ENCODE assay signal across 20 mouse cellular contexts in the genomic region with DNA sequence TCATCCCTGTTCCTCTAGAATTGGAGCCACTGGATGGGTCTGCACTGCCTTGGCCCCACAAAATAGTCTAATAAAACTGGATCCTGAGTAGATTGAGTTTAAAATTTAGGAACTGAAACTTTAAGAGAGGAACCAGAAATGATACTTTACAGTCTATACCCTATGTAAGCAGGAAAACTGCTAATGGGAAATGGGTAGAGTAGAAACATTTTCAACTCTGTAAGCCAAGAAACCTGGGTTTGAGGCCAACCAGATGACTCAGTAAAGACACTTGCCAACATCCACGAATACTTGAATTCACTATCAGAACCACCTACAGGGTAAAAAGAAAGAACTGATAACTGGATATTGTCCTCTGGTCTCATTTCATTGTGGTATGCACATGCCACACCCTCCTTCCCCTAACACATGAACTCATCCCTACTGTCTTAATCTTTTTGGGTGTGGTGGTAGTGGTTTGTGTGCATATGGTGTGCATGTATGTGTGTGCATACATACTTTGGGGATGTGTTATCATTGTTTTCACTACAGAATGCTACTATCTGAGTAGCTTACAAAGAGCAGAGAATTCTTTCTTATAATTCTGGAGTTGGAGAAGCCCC.
DNase-seq lines count a peak whose midpoint lies in the region; ATAC-seq lines count a peak whose summit lies in the region.
"Had no signal": no experiment of that assay in that cellular context is flagged by ENCODE, and none has a peak within 500 bp of the region (broad histone marks: within the 10 kb centered on the region; RNA-seq: fewer than 3 reads in every experiment).

No protein-coding gene starts in this region.

- peak; percentile 68 for ATAC-seq in common myeloid progenitor, adult 5-6 weeks (replicated peaks; ENCODE audit: low read depth, poor library complexity, severe bottlenecking)
- peak; percentile 82 for ATAC-seq in megakaryocyte, adult 5-6 weeks (ENCODE audit: poor library complexity, severe bottlenecking)
- ATAC-seq: forebrain, embryonic 14.5 days; forebrain, postnatal 0 days; hindbrain, embryonic 16.5 days; intestine, embryonic 15.5 days had no signal

- peak; percentile 39 for DNase-seq in A20 (ENCODE audit: low read depth, low spot score)
- no peak for DNase-seq in urinary bladder, postnatal 10 days (ENCODE audit: low spot score)
- DNase-seq in spleen, postnatal 4 days (ENCODE audit: low spot score in 2 of 2): no peak
- no peak for DNase-seq in heart, postnatal 4 days
- DNase-seq: adrenal gland, adult 8-10 months; adrenal gland, postnatal 25 days; cerebellum, adult 11-12 months; cerebellum, adult 8-10 months; cerebellum, postnatal 10 days; cerebellum, postnatal 36 days; forebrain, postnatal 0 days; gastrocnemius, adult 2 months; gastrocnemius, postnatal 25 days; heart, adult 2 months; kidney, adult 11 months had no signal
